Mouse (Mus musculus): ENCODE results near the gene Dnajc1.

The Dnajc1 gene

GRCm38 (mm10) chr2:18392331-18393021, at the start of gene Dnajc1:
Dnajc1 (minus strand) TSS chr2:18392830.
- peak; percentile 89 to 91 for DNase-seq

- DNase-seq = peak; percentile 10 to 30
Measured at GRCm38 (mm10) chr2:18441871-18442270, 49.2 kb upstream of the Dnajc1 start.

- DNase-seq = no peak
Measured at GRCm38 (mm10) chr2:18415242-18415641, 22.6 kb upstream of the Dnajc1 start.

GRCm38 (mm10) chr2:18403679-18404078, 11.0 kb upstream of the Dnajc1 start:
- no peak for DNase-seq

GRCm38 (mm10) chr2:18401771-18402170, 9.1 kb upstream of the Dnajc1 start:
- DNase-seq = no peak

GRCm38 (mm10) chr2:18393022-18393519, 441 bp upstream of the Dnajc1 start:
- no peak for DNase-seq

- DNase-seq = no peak
Measured at GRCm38 (mm10) chr2:18391861-18392260, 769 bp downstream of the Dnajc1 start.

GRCm38 (mm10) chr2:18389631-18390030, 3.0 kb downstream of the Dnajc1 start:
- no peak for DNase-seq

GRCm38 (mm10) chr2:18381662-18382061, 11.0 kb downstream of the Dnajc1 start:
- DNase-seq = no peak

GRCm38 (mm10) chr2:18372400-18373182, 20.0 kb downstream of the Dnajc1 start:
- no peak for DNase-seq

GRCm38 (mm10) chr2:18370794-18371498, 21.7 kb downstream of the Dnajc1 start:
- no peak for DNase-seq

GRCm38 (mm10) chr2:18364402-18364801, 28.2 kb downstream of the Dnajc1 start:
- DNase-seq = no peak

- DNase-seq = no peak
Measured at GRCm38 (mm10) chr2:18355293-18355692, 37.3 kb downstream of the Dnajc1 start.

GRCm38 (mm10) chr2:18352620-18353019, 40.0 kb downstream of the Dnajc1 start:
- no peak for DNase-seq

GRCm38 (mm10) chr2:18343464-18343863, 49.2 kb downstream of the Dnajc1 start:
- DNase-seq = no peak

GRCm38 (mm10) chr2:18318671-18319070, 74.0 kb downstream of the Dnajc1 start:
- no peak for DNase-seq

GRCm38 (mm10) chr2:18317503-18318281, 74.9 kb downstream of the Dnajc1 start:
- DNase-seq = no peak

- no peak for DNase-seq
Measured at GRCm38 (mm10) chr2:18316909-18317308, 75.7 kb downstream of the Dnajc1 start.

GRCm38 (mm10) chr2:18310261-18311104, 82.1 kb downstream of the Dnajc1 start:
- DNase-seq = no peak

GRCm38 (mm10) chr2:18307440-18308305, 85.0 kb downstream of the Dnajc1 start:
- peak in 1 of 2 experiments; percentile 9 for DNase-seq

Data from lung, adult 18-20 months (tissue).